Mouse (Mus musculus) 416B (cell line): ENCODE measurements around the gene Cenpb.
A peak's percentile ranks its signal among the peaks of the same experiment; 100 is the strongest.

Experiments used
- DNase-seq: peaks from one replicate; pipeline ENCODE4 v3.0.0; 2011; ENCODE audit warnings: low read depth

Cenpb gene

DNA sequence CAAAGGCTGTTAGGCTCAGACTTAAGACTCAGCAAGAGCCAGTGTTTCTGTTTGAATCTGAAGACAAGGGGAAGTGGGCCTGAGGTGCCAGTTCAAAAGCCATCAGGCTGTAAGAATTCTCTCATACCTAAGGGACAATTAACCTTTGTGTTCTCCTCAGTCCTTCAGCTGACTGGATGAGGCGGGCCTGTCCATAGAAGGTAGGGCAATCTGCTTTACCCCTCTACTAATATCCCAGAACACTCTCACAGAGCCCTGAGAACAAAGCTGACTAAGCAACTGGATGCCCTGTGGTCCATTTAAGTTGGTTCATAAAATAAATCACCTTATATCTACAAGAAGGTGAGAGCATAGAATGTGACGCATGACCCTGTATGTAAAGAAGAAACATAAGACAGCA, 13.7 kb downstream of the Cenpb start:
- DNase-seq, result no peak

- no peak for DNase-seq
These were observed 15.9 kb downstream of the Cenpb start for GRCm38 (mm10) chr2:131163924-131164323.

GRCm38 (mm10) chr2:131160671-131161111, 19.2 kb downstream of the Cenpb start:
- DNase-seq, result peak; percentile 76

GRCm38 (mm10) chr2:131159938-131160581, 19.8 kb downstream of the Cenpb start, which contains the start of gene 1700037H04Rik:
TSS of gene 1700037H04Rik (minus strand) at chr2:131160081.
- DNase-seq, result peak; percentile 99

- peak; percentile 57 for DNase-seq
These were observed 20.4 kb downstream of the Cenpb start for GRCm38 (mm10) chr2:131159491-131159910.

GRCm38 (mm10) chr2:131156987-131157386, 22.9 kb downstream of the Cenpb start:
- peak; percentile 68 for DNase-seq

DNA sequence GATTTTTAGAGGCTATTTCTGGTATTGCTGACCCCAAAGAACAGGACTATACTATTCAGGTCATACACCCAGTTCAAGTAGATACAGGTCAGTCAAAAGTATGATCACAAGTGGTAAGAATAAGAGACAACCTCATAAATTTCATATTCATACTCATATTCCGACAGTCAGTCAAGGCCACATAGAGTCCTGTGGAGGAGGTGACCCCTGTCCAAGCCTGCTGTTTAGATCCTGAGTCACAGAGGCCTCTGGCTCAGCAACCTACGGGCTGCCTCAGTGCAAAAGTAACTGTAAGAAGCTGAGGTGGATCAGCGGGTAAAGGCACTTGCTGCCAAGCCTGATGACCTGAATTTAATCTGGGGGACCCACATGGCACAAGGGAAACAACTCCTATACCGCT, 25.8 kb downstream of the Cenpb start:
- DNase-seq, result no peak

GRCm38 (mm10) chr2:131152166-131152730, 27.6 kb downstream of the Cenpb start:
- no peak for DNase-seq

DNA sequence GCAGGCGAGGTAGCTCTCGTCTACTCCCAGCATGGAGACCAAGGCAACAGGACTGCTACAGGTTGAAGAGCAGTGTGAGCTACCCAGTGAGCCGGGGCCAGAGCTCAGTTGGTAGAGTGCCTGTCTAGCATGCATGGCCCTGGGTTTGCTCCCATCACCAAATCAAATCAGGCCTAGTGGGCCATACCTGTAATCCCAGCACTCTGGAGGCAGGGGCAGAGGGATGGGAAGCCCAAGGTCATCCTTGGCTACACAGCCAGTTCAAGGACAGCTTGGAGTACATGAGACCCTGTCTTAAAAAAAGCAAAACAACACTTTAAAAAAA, 30.7 kb downstream of the Cenpb start:
- DNase-seq, result no peak

GRCm38 (mm10) chr2:131148353-131149253, 31.3 kb downstream of the Cenpb start:
- no peak for DNase-seq

DNA sequence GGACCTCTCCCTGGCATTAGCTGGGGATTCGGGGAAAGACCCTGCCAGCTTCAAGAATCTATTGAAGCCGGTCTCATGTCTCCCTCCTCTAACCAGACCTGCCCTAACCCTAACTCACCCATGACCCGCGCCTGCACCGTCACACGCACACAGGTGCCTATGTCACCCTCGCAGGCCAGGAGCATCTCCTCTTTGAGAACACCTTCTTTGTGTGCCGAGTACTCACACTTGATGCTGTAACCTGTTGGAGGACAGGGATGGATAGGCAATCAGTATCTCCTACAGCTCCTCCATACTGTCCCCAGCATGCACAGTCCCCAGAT, 32.9 kb downstream of the Cenpb start:
- DNase-seq, result no peak

DNA sequence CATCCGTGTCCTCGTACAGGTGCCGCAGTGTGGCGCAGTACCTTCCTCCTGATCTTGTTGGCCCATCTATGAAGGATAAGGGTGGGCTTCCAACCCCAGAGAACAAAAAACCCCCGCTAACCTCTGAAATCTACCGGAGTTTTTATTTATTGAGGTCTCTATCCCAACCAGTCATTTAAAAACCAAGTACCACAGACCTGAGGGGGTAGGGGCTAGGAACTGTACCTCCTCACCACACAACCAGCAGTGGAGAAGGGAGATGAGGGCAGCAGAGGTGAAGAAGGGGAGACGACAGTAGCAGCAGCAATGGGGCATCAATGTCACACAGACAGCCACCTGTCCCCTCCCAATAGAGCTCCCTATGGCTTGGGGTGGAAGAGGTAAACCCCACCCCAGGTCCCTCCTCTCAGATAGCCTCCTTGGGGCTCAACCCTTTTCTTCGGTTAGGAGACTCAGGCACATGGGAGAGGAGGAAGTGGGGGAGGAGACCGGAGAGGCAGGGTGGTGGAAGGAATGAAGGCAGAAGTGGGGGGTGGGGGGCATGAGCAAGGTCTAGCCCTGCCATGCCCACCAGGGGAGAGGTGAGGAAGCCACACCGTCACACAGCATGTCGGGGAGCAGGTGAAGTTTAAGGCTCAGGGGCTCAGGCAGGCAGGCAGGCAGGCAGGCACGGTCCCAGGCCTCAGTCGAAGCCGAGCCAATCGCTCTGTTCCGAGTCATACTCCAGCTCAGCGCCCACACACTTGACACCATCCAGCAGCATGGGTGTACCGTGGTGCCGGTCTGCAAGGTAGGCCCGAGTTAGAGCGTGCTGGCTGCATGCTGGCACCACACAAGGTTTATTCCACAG, 33.4 kb downstream of the Cenpb start:
- no peak for DNase-seq

- peak; percentile 54 for DNase-seq
These were observed 34.3 kb downstream of the Cenpb start for GRCm38 (mm10) chr2:131145536-131145935.

GRCm38 (mm10) chr2:131145121-131145520, 34.7 kb downstream of the Cenpb start:
- DNase-seq, result peak; percentile 18

DNA sequence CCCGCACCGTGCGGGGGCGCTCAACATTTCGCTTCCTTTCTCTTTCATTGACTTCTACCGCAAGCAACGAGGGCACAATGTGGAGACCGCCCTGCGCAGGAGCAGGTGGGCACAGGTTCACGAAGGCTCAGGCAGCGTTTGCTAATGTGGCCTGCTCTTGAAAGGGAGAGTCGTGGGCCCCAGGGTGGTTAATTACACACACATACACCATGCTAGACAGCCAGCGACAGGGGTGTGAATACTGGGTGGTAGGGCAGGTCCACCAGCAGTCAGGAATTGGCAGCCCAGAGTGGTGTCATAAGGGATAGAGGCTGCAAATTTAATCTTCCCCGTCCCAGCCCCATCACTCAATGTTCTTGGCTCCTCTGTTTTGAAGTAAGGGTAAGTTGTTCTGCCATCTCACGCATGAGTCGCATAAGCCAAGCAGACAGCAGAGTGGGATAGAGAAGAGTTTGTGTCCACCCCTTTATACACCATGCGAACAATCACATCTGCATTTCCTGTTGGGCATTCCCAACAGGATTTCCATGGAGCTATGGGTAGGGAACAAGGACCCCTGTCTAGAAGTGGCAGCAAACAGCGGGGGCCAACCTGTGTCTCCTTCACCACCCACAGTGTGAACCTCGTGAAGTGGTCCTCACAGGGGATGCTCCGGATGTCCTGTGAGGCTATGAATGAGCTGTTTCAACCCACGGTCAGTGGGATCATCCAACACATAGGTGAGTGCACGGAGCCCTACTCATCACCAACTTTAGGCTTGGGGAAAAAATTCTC, 36.7 kb downstream of the Cenpb start:
- DNase-seq, result no peak

DNA sequence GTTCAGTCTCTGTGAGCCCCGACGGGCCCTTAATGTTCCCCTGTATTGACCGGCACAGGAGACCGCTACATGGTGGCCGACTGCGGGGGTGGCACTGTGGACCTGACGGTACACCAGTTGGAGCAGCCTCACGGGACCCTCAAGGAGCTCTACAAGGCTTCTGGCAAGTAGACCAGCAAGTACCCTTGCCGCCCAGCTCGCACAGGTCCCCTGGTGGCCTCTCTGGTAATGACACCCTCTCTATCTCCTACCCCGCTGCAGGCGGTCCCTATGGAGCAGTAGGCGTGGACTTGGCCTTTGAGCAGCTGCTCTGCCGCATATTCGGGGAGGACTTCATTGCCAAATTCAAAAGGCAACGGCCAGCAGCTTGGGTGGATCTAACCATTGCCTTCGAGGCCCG, 37.3 kb downstream of the Cenpb start:
- DNase-seq, result peak; percentile 86

DNA sequence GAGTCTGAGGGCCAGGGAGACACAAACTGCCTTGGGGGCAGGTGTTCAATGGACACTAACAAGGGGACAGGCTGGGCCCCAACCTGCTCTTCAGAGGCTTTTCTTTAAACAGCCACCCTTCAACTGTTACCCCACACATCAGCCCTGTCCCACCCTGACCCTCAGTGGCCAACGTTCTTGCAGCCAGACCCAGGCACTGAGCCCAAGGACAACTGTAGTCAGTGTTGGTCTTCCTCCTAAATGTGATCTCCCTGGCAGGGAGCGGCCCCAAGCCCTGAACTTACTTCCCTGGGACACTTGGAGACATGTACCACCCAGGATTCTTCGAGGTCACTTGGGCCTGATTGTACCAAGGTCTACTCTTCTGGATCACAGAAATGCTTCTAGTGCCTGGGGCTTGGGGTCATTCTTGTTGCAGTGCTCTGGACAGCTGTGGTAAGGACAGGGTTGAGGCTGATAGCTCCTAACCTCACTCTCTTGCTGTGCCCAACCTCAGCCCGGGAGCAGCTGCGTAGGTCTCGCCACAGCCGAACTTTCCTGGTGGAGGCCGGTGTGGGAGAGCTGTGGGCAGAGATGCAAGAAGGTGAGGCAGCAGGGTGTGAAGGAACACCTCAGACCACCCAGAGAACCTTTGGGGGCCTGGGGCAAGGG, 38.4 kb downstream of the Cenpb start:
- no peak for DNase-seq

DNA sequence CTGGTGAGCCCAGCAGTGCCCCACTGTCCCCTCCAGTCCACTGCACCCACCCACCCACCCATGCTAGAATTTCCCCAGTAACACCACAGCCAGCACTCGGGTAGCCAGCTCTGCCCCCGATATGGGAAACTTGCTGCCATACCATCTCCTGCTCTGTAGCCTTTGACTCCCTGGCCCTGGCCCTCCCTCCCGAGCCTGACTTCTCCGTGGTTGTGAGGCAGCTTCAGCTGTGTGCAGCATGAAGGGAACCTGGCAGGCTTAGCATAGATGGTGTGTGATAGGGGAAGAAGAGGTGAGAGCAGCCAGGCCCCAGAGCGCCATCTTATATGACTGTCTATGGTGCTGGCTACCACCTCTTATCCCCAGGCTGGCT, 39.3 kb downstream of the Cenpb start:
- DNase-seq, result no peak

- no peak for DNase-seq
These were observed 39.9 kb downstream of the Cenpb start for GRCm38 (mm10) chr2:131139886-131140532.

DNA sequence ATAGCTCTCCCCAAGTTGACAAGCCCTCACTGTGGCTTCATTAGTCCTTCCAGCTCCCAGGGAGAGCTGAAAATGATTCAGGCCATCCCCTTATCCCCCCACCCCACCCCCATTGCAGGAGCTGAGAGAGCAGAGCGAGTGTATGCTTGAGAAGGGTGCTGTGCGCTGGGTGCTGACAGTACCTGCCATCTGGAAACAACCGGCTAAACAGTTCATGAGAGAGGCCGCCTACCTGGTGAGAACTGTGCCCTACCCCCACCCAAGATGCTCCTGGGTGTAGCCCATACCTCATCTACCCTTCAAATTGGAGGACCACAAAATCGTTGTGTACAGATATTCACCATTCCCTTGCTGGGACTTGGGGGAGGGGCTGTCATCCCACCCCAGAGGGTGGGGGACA, 40.6 kb downstream of the Cenpb start:
- DNase-seq, result no peak
